8 mouse cellular contexts compared by ENCODE assay signal in the genomic region with DNA sequence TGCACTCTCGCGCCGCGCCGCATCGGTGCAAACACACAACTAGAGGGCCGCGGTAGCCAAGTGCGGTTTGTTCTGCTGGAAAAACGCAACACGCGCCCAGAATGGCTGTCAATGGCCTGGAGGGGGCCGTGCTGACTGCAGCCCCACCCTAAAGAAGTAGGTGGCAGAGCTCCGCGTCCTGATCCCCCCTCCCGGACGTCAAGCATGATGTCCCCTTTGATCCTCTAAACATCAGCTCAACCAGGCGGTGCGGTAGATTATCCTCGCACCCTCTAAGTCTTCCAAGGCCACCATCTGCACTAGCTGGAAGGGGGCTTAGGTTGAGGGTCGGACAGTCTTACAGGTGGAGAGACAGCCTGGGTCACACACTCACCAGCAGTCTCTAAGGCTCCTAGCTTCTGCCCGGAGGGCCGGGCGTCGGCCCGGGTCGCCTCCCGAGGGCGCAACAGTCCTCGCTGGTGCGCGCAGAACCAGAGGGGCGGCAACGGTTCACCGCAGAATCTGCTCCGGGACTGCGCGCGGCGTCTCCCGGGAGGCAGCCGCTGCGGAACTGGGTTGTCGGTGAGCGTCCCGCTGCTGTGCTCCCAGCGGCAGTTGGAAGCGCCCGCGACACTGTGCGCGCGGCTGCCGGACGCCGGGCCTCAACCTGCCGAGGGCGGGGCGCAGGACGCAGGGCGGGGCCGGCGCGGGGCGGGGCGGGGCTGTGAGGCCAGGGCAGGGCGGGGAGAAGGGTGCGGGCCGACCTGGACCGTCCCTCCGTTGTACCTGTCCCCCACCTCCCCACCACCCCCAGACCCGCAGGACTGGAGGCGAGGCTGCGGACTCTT. TPM values are rescaled to one million over a fixed set of nuclear protein-coding genes. Genes with fewer than 3 reads are reported as not detected.
A peak's percentile ranks its signal among the peaks of the same experiment; 100 is the strongest.
DNase-seq lines count a peak whose midpoint lies in the region; ATAC-seq and TF ChIP-seq lines count a peak whose summit lies in the region.

A gene (minus strand): TSS at position 648 of the 827 bp plus-strand sequence.

- peak; percentile 90 for DNase-seq in adrenal gland, postnatal 10 days
- peak; percentile 82 for DNase-seq in embryo, embryonic 9.5 days (ENCODE audit: extremely low spot score)
- no peak for DNase-seq in gonadal fat pad, adult 2 months (ENCODE audit: low read depth)
- no peak for DNase-seq in MN1 (ENCODE audit: low spot score)

- H3K9ac ChIP-seq in intestine, embryonic 16.5 days (ENCODE audit: low read depth, low read length), result peak within 1 kb of the TSS; percentile 81
- peak within 1 kb of the TSS; percentile 74 for H3K9ac ChIP-seq in limb, embryonic 12.5 days (replicated peaks)
- H3K9ac ChIP-seq in midbrain, embryonic 13.5 days (replicated peaks), result peak within 1 kb of the TSS; percentile 90

- no peak for TF ChIP-seq CTCF in small intestine, adult 2 months (IDR thresholded peaks at IDR 0.05; ENCODE audit: extremely low read depth, insufficient read length, insufficient replicate concordance, low read depth, low read length)

- peak within 1 kb of the TSS; percentile 100 for H3K4me2 ChIP-seq in intestine, embryonic 16.5 days (ENCODE audit: low read depth, low read length)
- peak within 1 kb of the TSS; percentile 81 for H3K4me2 ChIP-seq in limb, embryonic 12.5 days
- H3K4me2 ChIP-seq in midbrain, embryonic 13.5 days (replicated peaks), result peak within 1 kb of the TSS; percentile 86

- H3K27me3 ChIP-seq in intestine, embryonic 16.5 days (replicated peaks; ENCODE audit: control insufficient read depth, insufficient read depth, low read length), result peaks cover 9% of the 10 kb centered on the region; the same call in 1 of the 2 replicates
- peaks cover 24% of the 10 kb centered on the region for H3K27me3 ChIP-seq in limb, embryonic 12.5 days
- H3K27me3 ChIP-seq in midbrain, embryonic 13.5 days, result peaks cover 15% of the 10 kb centered on the region
- peaks cover 14% of the 10 kb centered on the region for H3K27me3 ChIP-seq in small intestine, adult 2 months (ENCODE audit: control insufficient read depth, insufficient read depth, low read length)

- TF ChIP-seq POLR2A in small intestine, adult 2 months (IDR thresholded peaks at IDR 0.05; ENCODE audit: low read depth, low read length), result peak; percentile 35; the same call in 1 of the 2 replicates

- peak within 1 kb of the TSS; percentile 80 for H3K27ac ChIP-seq in intestine, embryonic 16.5 days (ENCODE audit: low read length)
- peak within 1 kb of the TSS; percentile 78 for H3K27ac ChIP-seq in limb, embryonic 12.5 days
- peak within 1 kb of the TSS; percentile 92 for H3K27ac ChIP-seq in midbrain, embryonic 13.5 days
- peak within 1 kb of the TSS; percentile 75 for H3K27ac ChIP-seq in small intestine, adult 2 months (ENCODE audit: insufficient read depth, low read depth, low read length)

- no peaks in the 10 kb centered on the region for H3K9me3 ChIP-seq in intestine, embryonic 16.5 days (ENCODE audit: control insufficient read depth, low read length)
- H3K9me3 ChIP-seq in limb, embryonic 12.5 days, result no peaks in the 10 kb centered on the region
- no peaks in the 10 kb centered on the region for H3K9me3 ChIP-seq in midbrain, embryonic 13.5 days

- 0 out of 2 replicates have a peak, but pooled peaks cover 5% of the 10 kb centered on the region for H3K4me1 ChIP-seq in intestine, embryonic 16.5 days (ENCODE audit: control insufficient read depth, insufficient read depth, low read length)
- H3K4me1 ChIP-seq in limb, embryonic 12.5 days (replicated peaks), result peaks cover 46% of the 10 kb centered on the region
- peaks cover 30% of the 10 kb centered on the region for H3K4me1 ChIP-seq in midbrain, embryonic 13.5 days (replicated peaks)
- peaks cover 7% of the 10 kb centered on the region; the same call in 1 of the 2 replicates for H3K4me1 ChIP-seq in small intestine, adult 2 months (ENCODE audit: control insufficient read depth, insufficient read depth, insufficient read length, low read length)

- no peaks in the 10 kb centered on the region for H3K36me3 ChIP-seq in intestine, embryonic 16.5 days (ENCODE audit: control insufficient read depth, insufficient read depth, low read length)
- peaks cover 13% of the 10 kb centered on the region; the same call in 1 of the 2 replicates for H3K36me3 ChIP-seq in limb, embryonic 12.5 days
- H3K36me3 ChIP-seq in midbrain, embryonic 13.5 days, result no peaks in the 10 kb centered on the region
- no peaks in the 10 kb centered on the region for H3K36me3 ChIP-seq in small intestine, adult 2 months (ENCODE audit: control insufficient read depth, insufficient read depth, low read length)

- H3K4me3 ChIP-seq in intestine, embryonic 16.5 days (ENCODE audit: low read length), result peak within 1 kb of the TSS; percentile 77
- H3K4me3 ChIP-seq in limb, embryonic 12.5 days (replicated peaks), result peak within 1 kb of the TSS; percentile 74
- peak within 1 kb of the TSS; percentile 82 for H3K4me3 ChIP-seq in midbrain, embryonic 13.5 days (replicated peaks)
- H3K4me3 ChIP-seq in small intestine, adult 2 months (ENCODE audit: low read depth, low read length), result peak within 1 kb of the TSS; percentile 74

- WGBS in intestine, embryonic 16.5 days, result under 1% methylated on average over 67 of the region's 74 CpGs
- under 1% methylated on average over 50 of the region's 74 CpGs for WGBS in limb, embryonic 12.5 days
- WGBS in midbrain, embryonic 13.5 days, result under 1% methylated on average over 55 of the region's 74 CpGs
- WGBS in small intestine, adult 2 months, result under 1% methylated on average over 73 of the region's 74 CpGs

- peak; percentile 95 for ATAC-seq in intestine, embryonic 16.5 days
- peak; percentile 69 for ATAC-seq in limb, embryonic 12.5 days (ENCODE audit: insufficient number of reproducible peaks, insufficient read depth, low FRiP score, low TSS enrichment, low read depth)
- peak; percentile 88 for ATAC-seq in midbrain, embryonic 13.5 days

RNA-seq across cellular contexts. Expression of the gene that starts here (rescaled TPM):
- 10 to 100 TPM; 15.6 to 17.6 TPM for total RNA-seq in adrenal gland, postnatal 10 days (2021)
- 11.8 and 11.9 TPM in 2 replicates for polyA plus RNA-seq in gonadal fat pad, adult 2 months (2012; rRNA removed)
- 34.3 and 41.7 TPM in 2 replicates for polyA plus RNA-seq in intestine, embryonic 16.5 days (2015; fragmentation: Nextera tagmentation; extraction: Ambion mirVana)
- 84.9 and 85.0 TPM in 2 replicates for polyA plus RNA-seq in limb, embryonic 12.5 days (2016; fragmentation: Nextera tagmentation; extraction: Ambion mirVana)
- polyA plus RNA-seq in midbrain, embryonic 13.5 days (2015; fragmentation: Nextera tagmentation; extraction: Ambion mirVana), result 31.7 and 36.6 TPM in 2 replicates
- polyA plus RNA-seq in small intestine, adult 2 months (2012; rRNA removed), result 4.4 and 5.0 TPM in 2 replicates

Comparison
In these comparisons a context has a peak if more than half of its experiments do, and no peak if none do; other contexts are left out.
1. DNase-seq: peak in adrenal gland, postnatal 10 days (single experiment) and embryo, embryonic 9.5 days (single experiment); none in gonadal fat pad, adult 2 months (single experiment) and MN1 (single experiment).
2. Peak in every context shown above with its lines, with median percentiles within 50 percentile points of each other: ATAC-seq, H3K27ac ChIP-seq, H3K4me2 ChIP-seq, H3K4me3 ChIP-seq and H3K9ac ChIP-seq.